Mouse (Mus musculus) MEL (cell line): ENCODE data around the gene Msmo1.

Experiments
- CTCF ChIP-seq, 3 experiments: IDR thresholded peaks in 2 of 3; conservative IDR thresholded peaks in 1 of 3; 2 replicates each; pipeline ENCODE4 v1.5.1; 2011 to 2012; ENCODE audit warnings: low read length in 3 of 3, low read depth in 2 of 3, mild to moderate bottlenecking in 2 of 3, improper control_type of control experiment in 1 of 3, inconsistent platforms in 1 of 3, mixed read lengths in 1 of 3, moderate library complexity in 1 of 3; ENCODE audit not compliant: control insufficient read depth in 1 of 3, insufficient read depth in 1 of 3, poor library complexity in 1 of 3, severe bottlenecking in 1 of 3
- MAX ChIP-seq: IDR thresholded peaks from 2 replicates; pipeline ENCODE4 v1.6.1; 2011; ENCODE audit warnings: low read length, improper control_type of control experiment
- RCOR1 ChIP-seq: IDR thresholded peaks from 2 replicates; pipeline ENCODE4 v1.6.1; 2012; ENCODE audit warnings: low read depth, mild to moderate bottlenecking, inconsistent platforms, low read length, improper control_type of control experiment

- TF ChIP-seq CTCF (IDR thresholded peaks at IDR 0.05 in 2 of 3, conservative IDR thresholded peaks at IDR 0.05 in 1 of 3; ENCODE audit: control insufficient read depth in 1 of 3, insufficient read depth in 1 of 3, low read depth in 2 of 3, low read length in 3 of 3, poor library complexity in 1 of 3, severe bottlenecking in 1 of 3), result no peak
- TF ChIP-seq RCOR1, result peak; percentile 29; the same call in 1 of the 2 replicates
- TF ChIP-seq MAX, result no peak
Observed at GRCm38 (mm10) chr8:64781947-64782346, 48.4 kb upstream of the Msmo1 start.
